Mouse (Mus musculus): ENCODE results near the gene Col28a1.
"Not testable (repeated sequence)": the region's sequence is repeated elsewhere in the genome, so short reads cannot be mapped to it uniquely, and the experiment has no call there.

The Col28a1 gene

DNA sequence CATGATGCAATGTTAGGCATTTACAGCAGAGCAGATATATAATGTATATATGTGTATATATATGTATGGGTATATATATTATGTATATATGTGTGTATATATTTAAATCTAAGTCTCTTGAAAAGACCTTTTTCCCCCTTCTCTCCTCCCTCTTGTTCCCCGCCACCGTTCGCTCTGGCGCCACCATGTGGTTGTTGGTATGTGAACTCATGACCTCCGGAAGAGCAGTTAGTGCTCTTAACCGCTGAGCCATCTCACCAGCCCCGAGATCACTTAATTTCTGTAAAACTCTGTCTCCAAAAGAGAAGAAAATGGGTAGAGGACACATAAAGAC is 208.8 kb downstream of the Col28a1 start:
- peak; percentile 36 for DNase-seq

DNA sequence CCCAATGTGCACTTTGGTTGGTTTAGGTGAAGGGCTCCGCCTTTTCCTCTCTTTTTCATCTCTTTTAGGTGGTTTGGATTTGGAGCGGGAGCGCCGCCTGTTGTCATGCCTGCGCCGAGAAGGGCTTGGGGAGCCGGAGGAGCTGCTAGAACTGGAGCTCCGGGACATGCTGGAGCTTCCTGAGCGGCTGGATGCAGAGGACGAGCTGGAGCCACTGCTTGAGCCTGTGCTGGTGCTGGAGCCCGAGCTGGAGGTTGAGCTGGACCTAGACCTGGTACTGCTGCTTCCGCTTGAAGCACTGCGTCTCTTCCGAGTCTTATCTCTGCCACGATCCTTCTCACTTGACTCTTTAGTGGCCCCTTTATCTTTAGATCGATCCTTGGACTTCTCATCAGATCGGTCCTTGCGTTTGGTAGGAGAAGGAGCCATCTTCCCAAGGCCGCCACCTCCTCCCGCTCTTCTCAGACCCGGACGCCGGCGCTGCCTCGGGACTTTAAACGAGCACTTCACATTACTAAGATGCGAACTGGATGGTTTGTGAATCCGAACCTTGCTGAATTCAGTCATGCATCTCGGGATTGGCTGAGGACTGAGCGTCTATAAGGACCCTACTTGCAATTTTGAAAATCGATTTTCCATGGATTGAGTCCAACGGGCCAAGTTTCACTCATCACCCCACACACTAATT is 209.3 kb downstream of the Col28a1 start:
- DNase-seq, result not testable (repeated sequence)

DNA sequence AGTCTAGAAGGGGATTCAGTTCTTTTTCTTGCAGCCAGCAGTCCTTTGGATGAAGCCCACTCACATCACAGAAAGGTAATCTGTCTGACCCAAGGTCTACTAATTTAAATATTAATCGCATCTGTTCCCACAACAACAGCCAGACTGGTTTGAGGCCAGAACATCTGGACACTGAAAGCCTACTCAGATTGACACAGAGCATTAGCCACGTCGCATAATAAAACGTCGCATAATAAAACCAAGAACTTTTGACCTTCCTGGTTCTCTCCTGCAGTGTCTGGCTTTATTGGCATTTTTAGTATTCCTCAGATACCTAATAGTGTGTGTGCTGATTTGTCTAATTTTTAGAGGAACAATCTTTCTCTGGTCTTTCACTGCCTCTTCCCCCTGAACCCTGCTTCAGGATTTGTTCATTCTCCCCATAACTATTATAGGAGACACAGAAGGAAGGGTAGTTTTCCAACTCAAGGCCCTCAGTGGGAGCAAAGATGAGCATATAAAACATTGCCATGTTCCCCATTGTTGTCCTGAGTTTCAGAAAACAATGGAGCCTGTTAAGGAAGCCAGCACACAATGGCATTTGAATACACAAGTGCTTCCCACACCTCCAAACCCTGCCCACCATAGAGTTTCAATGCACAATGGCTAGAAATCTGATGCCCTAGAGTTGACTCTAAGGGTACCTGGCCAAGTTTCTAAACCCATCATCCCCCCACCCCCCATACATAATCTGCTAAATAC is 221.2 kb downstream of the Col28a1 start:
- no peak for DNase-seq

DNA sequence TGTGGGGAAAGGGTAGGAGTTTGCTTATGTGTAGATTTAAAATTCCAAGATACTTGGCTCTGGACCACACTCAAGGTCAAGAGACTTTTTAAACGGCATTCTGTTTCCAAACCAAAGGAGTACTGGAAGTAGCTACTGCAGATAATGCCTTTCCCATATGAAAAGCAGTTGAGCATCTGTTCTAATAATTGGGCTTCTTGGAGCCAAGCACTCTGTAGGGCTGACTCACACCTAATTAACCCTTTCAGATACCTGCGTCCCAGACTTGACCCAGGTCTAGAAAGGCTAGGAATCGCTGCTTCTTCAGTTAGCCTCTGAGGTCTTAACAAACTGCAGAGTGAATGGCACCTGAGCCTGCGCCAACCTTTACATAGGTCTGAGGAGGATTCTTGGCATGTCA is 223.0 kb downstream of the Col28a1 start:
- DNase-seq, result no peak

DNA sequence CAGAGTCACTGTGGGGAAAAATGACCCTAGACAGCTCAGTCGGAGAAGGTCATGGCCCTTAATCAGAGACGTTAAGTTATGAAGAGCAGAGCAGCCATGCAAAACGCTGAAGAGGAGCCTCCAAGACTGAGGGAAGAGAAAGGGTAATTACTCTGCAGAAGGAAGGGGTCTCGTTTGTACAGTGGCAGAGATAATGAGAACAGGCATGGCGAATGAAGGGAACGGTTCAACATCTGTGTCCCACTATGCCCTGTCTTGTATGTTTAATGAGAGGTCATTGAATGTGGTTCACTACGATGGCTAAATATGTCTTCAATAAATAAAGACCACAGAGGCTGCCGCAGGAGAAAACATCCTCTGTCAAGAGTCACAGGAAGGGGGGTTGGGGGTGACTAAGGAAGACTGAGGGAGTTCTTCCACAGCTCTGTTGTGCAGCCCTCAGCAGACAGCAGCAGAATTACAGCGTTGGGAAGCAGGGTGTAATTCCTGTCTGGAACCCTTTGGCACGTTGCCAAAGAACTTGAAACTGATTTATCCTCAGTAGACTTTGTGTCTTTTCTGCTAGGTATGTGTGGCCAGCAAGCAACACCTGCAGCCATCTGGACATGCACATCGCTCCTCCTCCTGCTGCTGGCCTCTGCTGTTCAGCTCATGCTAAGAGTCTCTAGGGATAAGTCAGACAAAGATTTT is 226.4 kb downstream of the Col28a1 start:
- DNase-seq, result peak; percentile 10

DNA sequence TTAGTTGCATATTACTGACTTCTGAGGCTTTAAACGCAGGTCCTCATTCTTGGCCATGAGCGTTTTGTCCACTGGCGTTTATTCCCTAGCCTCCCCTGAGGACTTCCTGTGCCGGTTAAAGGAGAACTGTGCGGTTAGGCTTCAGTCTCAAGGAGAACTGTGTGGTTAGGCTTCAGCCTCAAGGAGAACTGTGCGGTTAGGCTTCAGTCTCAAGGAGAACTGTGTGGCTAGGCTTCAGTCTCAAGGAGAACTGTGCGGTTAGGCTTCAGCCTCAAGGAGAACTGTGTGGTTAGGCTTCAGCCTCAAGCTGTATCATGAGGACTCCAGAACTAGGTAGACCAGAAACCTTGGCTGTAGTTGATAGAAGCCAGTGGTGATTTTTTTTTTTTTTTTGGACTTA is 229.7 kb downstream of the Col28a1 start:
- no peak for DNase-seq

DNA sequence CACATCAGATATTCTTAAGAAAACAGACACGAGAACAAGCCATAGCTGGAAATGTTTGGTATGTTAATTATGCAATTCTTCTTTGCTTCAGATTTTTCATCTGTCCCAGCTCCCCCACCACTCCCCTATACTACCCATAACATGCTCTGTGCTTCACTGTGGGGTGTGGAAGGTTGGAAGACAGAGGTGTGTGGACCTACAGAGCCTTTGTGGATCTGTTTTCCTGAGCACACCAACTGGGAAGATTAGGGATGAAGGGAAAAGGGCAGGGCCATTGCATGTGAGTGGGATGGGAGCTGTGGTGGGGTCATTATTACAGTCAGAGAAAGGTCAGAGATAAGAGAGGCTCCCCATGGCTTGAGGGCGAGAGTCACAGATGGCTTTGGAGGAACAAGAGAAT is 240.2 kb downstream of the Col28a1 start:
- DNase-seq, result no peak

DNA sequence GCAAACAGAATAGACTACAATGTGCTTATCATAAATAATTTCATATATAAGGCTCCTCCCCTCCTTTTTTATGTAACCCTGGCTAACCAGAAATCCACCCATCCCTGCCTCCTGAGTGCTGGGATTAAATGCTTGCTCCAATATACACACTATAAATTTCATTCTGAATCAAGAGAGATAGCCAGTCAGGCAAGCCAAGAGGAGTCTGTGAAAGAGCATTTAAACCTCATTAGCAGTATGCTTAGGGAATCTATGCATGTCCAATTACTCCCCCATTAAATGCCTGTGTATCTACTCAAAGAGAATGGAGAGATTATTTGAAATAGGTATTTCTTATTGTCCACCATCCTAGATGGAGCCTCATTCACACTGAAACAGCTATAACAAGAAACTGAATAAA is 240.6 kb downstream of the Col28a1 start:
- DNase-seq, result no peak

Data from kidney, adult 9 months (tissue).